Mouse (Mus musculus) A20 (cell line): ENCODE measurements around the gene Six1.
A peak's percentile ranks its signal among the peaks of the same experiment; 100 is the strongest.
"Not testable (repeated sequence)": the region's sequence is repeated elsewhere in the genome, so short reads cannot be mapped to it uniquely, and the experiment has no call there.

Experiments used
- DNase-seq: peaks from one replicate; pipeline ENCODE4 v3.0.0-alpha.2; 2011; ENCODE audit warnings: low read depth, low spot score

Six1 gene

DNA sequence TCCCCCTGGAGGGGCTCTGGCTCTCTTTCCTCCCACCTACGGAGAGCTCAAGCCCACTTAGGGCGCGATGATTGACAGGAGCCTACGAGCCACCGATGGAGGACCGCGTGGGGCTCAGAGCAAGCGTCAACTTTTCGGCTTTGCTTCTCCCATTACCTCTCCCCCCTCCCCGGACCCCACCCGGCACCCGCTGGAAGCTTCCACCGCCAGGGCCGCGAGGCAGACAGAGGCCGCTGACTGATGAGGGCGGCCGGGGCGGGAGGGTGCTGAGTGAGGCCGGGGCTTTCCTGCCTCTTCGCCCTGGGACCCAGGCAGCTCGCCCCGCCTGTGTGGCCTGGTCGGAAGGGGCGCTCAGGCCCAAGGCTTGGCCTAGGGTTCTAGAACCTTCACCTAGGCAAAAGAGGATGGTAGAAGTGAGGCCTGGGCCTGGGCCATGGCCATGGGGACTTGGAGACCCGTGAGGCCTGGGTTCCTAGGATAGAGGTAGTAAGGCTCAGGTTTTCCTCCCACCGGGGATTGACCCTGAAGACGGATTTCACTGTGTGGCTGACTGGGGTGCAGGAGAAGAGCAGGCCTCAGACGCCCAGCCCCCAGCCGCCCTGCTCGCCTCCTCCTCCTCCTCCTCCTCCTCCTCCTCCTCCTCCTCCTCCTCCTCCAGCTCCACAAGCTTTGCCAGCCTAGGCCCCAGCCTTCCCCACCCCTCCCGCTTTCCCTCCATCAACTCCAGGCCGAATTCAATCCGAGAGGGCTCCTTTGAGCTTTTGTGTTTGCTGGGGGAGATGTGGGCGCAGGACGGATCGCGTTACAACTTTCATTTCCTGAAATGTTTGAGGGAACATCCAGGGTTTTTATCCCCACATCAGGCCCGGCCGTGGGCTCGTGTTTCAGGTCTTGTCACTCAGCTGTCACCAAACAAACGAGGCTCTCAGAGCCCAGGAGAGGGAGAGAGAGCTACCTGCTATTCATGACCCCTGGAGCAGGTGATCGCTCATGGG lies 18.5 kb downstream of the Six1 start:
- no peak for DNase-seq

- no peak for DNase-seq
Measured at GRCm38 (mm10) chr12:73032665-73033064, 21.0 kb downstream of the Six1 start.

DNA sequence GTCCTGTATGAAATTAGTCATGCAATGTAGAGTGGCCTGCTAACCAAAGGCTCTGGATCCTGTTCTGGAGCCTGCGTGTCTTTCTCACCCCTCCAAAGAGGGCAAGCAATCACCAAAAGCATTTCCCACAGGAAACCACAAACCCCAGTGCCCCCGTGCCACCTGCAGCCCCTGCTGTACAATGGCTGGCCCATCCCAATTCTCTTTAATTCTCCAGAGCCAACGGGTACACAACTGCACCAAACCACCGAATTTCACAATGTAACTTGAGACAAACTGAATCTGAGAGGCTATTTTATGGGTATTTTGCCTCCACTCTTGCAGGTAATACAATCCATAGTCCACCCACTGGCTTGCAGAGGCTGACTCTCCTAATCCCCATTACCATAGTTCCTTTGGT lies 22.4 kb downstream of the Six1 start:
- no peak for DNase-seq

GRCm38 (mm10) chr12:73025490-73025889 lies 28.2 kb downstream of the Six1 start:
- DNase-seq: no peak

- DNase-seq: peak; percentile 60
Measured at GRCm38 (mm10) chr12:73020941-73021340, 32.7 kb downstream of the Six1 start.

- no peak for DNase-seq
Measured at GRCm38 (mm10) chr12:73020422-73020821, 33.3 kb downstream of the Six1 start.

DNA sequence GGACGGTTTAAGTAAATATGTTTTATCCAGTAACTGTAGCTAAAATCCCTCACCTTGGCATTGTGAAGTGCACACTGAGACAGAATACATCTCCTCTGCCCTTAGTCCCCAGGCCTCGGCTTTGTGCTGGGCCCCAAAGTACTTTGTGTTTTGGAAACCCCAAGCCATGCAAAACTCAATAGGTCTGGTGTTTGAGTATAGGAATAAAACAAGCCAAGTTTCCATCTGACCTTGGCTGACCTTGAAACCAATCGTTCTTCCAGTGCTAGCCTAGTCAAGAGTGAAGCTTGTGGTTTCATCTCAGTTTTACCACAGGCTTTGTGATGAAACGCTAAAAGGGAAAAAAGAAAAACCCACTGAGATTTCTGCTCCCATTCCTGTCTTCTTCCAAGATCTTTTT lies 34.8 kb downstream of the Six1 start:
- no peak for DNase-seq

GRCm38 (mm10) chr12:73016171-73016570 lies 37.5 kb downstream of the Six1 start:
- DNase-seq: peak; percentile 47

DNA sequence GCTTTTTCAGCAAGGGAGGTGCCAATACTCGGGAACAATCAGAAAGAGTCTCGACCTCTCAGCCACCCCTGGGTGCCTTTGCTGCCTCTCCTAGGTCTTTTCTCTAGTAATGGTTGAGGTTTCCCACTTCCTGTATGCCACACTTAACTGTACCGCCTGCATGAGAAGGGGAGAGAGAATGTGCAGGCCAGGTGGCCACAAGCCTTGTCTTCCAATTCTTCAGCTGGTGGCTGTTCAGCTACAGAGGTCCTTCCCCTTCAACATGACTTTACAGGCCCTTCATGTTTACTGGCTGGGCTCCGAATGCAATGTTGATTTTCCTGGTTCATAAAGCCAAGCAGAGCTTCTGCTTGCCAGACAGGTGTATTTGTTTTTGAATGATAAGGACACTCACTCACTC lies 39.4 kb downstream of the Six1 start:
- no peak for DNase-seq

DNA sequence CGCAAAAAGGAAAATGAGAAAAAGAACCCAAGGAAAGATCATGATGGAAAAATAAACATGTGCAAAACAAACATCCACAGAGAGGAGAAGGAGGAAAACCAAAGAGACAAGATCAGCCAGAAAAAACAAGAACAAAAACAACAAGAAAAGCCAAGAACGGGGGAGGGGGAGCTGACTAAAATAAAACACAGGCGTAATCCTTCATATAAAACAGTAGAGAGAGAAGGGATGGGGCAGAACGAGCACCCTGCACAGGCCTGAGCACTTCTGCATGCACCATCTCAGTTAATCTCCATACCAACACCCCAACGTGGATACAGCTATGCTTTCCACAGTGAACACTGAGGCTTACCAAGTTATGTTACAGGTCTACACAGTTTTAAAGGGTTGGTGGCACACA lies 40.9 kb downstream of the Six1 start:
- no peak for DNase-seq

GRCm38 (mm10) chr12:73012136-73012785 lies 41.4 kb downstream of the Six1 start:
- no peak for DNase-seq

- not testable (repeated sequence) for DNase-seq
Measured at GRCm38 (mm10) chr12:73002903-73003302, 50.8 kb downstream of the Six1 start.

DNA sequence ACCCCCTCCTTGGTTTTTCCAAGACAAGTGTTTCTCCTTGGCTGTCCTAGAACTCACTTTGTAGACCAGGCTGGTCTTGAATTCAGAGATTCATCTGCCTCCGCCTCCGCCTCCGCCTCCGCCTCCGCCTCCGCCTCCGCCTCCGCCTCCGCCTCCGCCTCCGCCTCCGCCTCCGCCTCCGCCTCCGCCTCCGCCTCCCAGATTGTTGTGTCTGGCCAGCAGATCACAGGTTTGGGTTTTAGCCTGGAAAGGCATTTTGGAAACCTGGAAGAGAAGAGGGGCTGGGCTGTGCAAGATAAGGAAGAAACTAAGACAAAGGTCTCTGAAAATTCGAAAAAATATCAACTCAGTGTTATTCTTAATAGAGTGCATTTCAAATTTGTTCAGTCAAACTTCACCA lies 51.4 kb downstream of the Six1 start:
- DNase-seq: not testable (repeated sequence)

- no peak for DNase-seq
Measured at GRCm38 (mm10) chr12:72998105-72999001, 55.3 kb downstream of the Six1 start.

DNA sequence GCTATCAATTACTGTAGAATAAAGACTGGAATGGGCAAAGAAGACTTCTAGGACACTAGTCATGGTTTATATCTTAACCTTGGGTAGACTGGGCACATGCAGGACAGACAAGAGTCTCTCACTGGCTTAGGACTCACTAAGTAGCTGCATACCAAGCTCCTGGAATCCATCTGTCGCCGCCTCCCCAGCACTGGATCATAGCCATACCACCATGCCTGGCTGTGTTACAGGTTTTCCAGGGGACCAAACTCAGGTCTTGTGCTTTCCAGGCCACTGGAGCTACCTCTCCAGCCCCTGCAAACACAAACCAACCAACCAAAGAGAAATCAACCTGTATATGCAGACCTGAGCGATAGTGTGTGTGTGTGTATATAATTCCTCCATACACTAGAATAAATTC lies 57.0 kb downstream of the Six1 start:
- DNase-seq: no peak
